Mouse (Mus musculus): ENCODE measurements around the gene Ooep.

Gene Ooep

DNA sequence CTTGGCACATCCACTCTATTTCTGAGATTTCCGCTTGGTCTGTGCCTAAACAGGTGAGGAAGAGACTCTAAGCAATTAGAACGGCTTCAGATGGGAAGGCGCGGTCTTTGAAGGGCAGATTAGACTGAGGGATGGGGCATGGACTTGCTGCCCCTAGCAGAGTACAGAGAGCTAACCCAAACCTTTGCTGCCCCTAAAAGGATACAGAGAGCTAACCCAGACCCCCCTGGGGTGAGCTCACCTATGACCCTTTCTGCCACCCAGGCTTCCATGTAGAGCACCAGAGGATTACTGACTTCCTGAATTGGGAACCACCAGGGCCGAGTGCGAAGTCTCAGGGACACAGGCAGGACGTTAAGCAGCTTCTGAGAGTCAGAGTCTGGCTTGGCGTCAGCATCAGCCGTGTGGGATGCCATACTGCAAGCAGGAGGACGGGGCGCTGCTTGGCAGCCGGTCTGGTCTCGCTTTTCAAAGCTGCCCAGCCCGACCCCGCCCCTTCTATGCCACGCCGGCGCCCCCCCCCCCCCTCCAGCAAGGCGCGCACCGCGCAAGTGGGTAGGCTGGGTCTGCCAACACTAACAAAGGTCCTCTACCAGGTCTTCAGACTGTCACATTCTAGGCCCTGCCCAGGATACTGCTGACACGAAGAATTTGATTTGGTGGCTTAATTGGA is at the start of gene Ooep:
Ooep (minus strand) TSS at position 613 of the 673 bp plus-strand sequence.
- no peak for DNase-seq (ENCODE audit: low spot score in 2 of 2)

DNA sequence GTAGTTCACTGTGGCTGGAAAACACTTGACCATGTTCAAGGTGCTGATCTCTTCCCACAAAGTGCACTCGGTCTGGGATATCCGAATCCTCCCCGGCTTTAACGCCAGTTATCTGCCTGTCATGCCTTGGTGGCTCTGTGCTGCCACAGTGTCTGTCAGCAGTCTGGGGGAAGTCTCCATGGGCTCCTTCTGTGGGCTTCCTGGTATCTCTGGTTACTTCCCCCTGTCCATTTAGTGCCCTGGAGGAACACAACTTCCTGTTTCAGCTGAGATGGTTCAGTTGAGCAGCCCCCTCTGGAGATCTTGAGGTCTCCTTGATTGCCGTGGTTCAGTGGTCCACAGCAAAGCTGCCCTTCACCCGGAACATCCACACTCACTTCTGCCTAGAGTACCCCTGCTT is 49.7 kb upstream of the Ooep start:
- DNase-seq (ENCODE audit: low spot score in 2 of 2) = no peak

DNA sequence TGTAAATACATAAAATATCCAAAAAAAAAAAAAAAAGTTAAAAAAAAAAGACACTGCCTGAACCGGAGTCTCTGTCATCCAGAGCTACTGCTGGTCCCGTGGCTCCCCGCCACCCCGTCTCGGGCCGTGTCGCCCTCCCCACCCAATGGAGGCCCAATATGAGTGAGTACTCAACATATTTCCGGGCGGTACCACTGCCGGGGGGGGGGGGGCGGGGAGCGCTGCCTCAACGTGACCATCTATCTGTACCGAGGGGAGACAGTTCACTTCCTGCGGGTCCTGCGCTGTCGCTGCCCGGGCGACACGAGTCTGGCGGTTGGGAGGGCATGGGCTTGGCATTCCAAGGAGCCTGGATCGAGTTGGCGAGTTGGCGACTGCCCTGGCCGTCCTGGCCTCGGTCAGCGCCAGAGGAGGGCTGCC is 48.8 kb upstream of the Ooep start:
- DNase-seq (ENCODE audit: low spot score in 2 of 2) = peak in 1 of 2 experiments; percentile 3

DNA sequence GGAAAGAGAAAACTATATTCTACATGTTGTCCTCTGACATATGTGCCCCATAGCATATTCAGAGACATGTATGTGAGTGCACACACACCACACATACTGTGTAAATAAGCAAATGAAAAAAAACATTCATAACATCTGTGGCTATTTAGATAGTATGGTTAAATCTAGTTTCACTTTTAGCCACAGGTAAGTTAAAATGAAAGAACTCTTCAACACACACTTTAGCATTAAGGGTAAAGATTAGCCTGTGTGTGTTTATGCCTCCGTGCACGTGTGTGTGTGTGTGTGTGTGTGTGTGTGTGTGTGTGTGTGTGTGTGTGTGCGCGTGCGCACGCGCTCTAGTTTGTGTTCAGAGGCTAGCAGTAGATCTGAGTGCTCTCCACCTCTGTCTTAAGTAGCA is 23.1 kb upstream of the Ooep start:
- no peak for DNase-seq (ENCODE audit: low spot score in 2 of 2)

DNA sequence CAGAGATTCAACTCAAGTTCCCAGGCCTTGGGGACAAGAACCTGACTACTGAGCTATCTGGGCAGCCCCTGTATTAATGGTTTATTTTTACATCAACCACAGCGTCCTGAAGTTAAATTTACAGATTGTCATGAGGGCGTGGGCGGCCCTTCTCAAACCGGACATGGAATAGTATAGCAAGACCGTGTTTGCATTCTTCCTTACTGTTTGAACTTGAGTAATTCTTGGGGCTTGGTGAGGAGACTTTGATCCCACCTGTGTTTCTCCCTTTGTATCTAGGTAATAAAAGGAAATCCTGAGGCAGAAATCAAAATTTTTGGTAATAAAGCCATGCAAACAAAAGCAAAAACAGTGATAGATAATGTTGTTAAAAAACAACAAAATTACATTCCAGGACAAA is 22.0 kb upstream of the Ooep start:
- DNase-seq (ENCODE audit: low spot score in 2 of 2) = no peak

DNA sequence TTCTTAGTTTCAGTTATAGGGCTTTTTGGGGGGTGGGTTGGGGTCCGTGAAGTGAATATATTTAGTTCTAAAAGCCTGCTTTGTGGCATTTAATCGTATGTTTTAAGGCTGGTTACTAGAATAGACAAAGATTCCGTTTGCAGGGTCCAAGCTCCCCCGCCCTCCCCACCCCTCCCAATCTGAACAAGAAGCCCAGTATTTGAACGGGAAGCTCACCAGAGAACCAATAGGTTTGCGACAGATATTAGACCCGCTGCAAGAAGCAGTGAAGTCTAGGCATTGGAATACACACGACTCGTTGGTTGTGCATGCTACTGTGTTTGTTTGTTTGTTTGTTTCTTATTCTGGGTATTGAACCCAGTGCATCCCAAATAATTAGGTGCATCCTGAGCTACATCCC is 18.0 kb upstream of the Ooep start:
- no peak for DNase-seq (ENCODE audit: low spot score in 2 of 2)

DNA sequence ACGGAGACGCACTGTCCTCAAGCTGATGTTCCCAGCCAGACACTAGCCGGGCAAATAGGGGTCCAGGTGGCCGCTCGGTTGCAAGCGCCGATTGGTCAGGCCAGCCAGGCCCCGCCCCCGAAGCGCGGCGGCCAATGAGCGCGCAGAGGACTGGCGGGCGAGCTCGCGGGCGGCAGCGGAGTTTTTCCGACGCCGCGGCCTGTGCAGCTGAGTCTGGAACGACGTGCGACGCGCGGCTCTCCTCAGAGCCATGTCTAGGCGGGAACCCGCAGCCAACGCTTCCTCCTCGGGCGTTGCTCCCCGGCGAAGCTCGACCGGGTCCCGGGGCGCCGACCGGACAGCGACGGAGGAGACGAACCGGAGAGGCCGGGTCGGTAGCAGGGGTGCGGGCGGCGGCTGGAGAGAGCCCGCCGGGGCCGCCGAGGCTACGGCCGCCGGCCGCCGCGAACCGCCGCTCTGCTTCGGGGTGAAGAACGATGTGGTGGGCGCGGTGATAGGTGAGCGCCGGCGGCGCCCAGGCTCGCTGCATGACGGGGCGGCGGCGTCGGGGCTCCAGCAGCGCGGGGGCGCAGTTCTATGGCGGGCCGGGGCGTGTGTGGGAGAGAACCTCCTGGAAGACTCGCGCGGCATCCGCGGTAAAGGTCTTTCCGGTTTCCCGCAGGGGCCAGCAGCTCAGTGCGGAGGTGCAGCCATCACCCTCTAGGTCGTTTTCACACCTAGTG is 17.3 kb upstream of the Ooep start, which contains the start of gene Ddx43:
Ddx43 (plus strand) TSS at position 148 of the 722 bp plus-strand sequence.
- peak; percentile 4 to 22 for DNase-seq (ENCODE audit: low spot score in 2 of 2)

DNA sequence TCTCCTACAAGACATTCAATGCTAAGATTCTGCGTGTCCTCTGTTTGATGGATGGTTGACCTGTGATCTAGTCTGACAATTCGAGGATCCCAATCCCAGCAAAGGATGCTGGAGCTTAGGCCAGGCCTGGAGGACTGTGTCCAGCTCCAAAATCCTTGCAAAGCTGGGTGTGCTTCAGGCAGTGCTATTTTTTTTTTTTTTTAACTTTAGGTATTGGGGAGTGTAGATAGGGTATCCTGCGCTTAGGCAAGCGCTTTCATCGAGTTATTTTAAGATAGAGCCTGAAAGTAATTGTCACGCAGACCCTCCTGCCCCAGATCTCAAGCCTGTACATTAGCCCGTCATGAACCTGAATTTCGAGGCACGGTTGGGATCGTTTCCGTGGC is 16.7 kb upstream of the Ooep start:
- no peak for DNase-seq (ENCODE audit: low spot score in 2 of 2)

DNA sequence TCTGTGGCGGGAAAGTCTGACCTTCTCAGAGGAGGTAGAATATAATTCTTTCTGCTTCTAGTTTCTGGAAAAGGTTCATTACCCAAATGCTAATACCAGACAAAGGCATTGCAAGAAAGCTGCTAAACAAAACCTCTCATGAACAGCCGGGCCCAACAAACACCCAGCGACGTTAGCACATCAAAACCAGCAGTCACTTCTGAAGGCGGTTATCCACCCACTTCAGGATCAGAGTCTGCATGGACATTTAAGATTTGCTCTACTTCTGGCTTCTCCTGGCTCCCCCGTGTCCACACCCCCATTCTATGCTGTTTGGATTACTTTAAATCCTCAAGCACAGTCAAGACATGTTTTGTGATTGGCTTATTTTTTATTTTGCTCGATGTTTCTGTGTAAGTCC is 16.1 kb upstream of the Ooep start:
- no peak for DNase-seq (ENCODE audit: low spot score in 2 of 2)

DNA sequence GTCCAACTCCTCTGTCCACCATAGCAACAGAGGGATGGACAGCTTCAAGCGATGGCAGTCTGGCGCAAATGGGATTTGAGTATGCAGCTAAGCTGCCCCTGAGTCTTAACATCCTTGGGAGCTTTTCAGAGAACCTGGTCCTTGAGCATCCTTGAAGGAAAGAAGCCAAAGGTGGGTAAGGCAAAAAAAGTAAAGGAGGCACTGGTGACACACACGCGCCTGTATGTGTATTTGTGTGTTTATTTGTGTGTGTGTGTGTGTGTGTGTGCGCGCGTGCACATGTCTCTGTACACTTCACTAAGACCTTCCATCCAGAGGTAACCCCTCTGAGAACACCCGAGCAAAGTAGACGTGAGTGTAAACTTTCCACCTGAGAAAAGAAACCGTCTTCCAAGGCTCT is 15.2 kb upstream of the Ooep start:
- no peak for DNase-seq (ENCODE audit: low spot score in 2 of 2)

DNA sequence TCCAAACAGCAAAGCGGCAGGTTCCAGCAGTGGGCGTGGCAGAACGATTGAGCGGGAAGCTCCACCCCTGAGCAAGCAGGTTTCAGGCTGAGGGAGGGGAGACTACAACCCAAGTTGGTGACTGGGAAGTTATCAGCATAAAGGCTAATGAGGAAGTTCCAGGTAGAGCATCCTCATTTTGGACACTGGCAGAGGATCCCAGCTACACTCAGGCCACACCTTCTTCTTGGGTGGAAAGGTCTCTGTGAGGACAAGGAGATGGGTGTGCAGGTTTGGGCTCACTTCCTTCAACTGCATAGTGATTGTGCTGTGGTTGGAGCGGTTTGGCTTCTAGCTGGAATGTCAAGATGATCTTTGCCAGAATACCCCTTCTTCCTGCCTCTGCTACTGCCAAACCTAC is 11.5 kb upstream of the Ooep start:
- DNase-seq (ENCODE audit: low spot score in 2 of 2) = no peak

DNA sequence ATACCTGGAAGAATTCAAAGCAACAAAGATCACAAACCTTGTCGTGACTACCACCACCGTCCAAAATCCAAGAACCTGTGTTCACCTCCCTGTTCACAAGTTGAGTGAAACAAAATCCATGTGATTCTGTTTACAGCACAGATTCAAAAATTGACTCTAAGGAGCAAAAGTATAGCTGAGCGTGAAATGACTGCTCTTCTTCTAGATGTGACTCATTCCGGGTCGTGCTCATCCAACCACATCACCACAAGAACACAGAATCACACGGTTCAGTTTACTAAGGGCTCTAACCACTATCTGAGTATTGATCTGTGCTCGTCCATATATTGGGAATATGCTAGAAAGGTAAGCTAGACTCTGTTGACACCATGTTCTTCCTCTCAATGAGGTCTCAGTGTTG is 8.4 kb upstream of the Ooep start:
- DNase-seq (ENCODE audit: low spot score in 2 of 2) = no peak

DNA sequence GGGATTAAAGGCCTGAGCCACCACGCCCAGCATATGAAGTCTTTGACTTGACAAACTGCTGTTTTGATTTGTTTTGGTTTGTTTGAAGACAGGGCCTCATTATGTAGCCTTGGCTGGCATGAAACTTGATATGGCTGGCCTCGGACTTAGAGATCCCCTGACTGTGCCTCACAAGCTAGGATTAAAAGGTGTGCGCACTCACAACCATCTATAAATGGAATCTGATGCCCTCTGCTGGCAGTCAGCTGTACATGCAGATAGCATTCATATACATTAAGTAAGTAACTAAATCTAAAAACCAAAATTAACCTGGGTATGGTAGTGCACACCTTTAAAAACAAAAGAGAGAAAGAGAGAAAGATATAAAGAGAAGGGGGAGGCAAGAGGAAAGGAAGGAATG is 7.4 kb upstream of the Ooep start:
- DNase-seq (ENCODE audit: low spot score in 2 of 2) = peak in 1 of 2 experiments; percentile 5

DNA sequence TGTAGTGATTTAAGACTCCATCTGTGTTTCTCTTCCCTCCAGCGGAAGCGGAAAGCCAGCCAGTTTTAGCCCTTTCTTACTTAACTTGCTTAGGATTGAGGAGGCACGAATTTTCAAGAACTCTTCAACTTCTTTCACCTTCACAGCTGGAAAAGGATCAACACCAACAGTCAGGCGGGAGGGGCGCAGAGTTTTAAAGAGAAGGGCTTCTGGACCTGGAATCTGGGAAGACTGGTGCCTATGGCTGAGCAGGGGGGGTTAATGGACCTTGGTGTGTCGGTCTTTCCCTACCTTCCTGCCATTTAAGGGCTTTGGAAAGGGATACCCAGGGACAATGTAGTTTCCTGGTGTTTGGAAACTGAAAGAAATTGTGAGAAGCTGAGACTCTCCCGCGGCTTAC is 979 bp downstream of the Ooep start:
- DNase-seq (ENCODE audit: low spot score in 2 of 2) = no peak

DNA sequence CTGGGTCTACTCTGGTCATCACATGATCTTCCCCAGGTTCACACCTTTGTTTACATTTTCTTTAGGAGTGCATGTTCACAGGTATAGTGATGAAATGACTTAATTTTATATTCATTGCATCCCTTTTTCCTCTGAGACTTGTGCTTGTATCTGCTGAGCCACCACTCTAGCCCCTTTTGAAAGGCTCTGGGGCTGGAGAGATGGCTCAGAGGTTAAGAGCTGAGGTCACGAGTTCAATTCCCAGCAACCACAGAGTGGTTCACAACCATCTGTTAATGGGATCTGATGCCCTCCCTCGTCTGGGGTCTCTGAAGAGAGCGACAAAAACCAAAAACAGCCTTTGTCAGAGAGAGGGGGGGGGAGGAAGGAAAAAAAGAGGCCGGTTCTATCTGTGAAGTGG is 3.0 kb downstream of the Ooep start:
- no peak for DNase-seq (ENCODE audit: low spot score in 2 of 2)

DNA sequence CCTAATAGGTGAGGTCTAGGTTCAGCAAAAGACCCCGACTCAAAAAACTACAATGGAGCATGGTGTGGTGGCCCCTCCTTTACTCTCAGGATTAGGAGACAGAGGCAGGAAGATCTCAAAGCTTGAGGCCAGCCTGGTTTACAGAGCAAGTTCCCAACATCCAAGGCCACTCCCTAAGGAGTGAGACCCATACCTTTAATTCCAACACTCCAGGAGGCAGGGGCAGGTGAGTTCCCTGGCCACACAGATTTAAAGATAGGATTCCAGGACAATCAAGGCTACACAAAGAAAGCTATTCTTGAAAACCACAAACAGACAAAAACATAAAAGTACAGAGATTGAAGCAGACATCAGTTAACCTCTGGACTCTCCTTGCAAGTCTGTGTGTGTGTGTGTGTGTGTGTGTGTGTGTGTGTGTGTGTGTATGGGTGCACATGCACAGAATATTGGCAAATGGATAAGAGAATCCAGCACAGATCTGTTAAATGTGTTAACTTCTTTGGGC is 3.6 kb downstream of the Ooep start:
- no peak for DNase-seq (ENCODE audit: low spot score in 2 of 2)

DNA sequence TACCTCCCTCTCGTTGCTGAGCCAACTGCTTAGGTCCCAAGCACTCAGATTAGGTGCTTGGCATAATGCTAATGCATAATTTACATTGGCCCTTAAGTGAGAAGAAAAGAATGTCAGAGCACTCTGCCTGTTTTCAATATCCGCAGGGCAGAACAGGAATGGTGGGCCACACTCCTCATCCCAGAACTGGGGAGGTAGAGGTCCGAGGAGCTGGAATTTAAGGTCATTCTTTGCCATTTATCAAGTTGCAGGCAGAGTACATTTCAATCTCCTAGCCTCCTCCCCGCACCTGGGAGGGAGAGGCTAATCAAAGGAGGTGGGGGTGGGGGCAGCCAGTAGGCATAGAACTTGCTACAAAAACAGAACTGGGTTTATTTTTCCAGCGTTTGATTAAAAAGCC is 4.1 kb downstream of the Ooep start:
- no peak for DNase-seq (ENCODE audit: low spot score in 2 of 2)

DNA sequence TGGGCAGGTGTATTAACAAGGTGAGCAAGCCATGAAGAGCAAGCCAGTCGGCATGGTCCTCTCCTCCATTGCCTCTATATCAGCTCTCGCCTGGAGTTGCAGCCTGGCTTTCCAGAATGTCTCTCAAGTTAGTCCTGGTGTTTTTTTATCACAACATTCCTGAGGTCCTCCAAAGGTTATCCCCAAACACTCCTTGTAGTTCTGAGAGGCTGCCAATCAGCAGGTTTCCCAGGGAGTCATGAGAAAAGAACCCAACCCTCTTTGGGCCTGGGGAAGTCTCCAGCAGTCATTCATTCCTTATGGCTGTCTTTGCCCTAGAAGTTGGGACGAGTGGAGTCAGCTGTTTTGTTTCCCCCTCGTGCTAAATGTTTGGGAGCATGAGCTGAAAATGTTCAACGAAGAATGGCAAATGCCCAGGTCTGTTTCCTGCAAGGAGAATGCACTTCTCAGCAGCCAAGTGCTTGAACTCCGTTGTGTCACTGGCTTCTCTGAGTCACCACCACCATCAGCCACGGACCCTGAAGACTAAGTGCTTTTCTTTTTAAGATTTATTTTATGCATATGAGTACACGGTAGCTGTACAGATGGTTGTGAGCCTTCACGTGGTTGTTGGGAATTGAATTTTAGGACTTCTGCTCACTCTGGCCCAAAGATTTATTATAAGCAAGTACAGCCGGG is 5.6 kb downstream of the Ooep start:
- no peak for DNase-seq (ENCODE audit: low spot score in 2 of 2)

DNA sequence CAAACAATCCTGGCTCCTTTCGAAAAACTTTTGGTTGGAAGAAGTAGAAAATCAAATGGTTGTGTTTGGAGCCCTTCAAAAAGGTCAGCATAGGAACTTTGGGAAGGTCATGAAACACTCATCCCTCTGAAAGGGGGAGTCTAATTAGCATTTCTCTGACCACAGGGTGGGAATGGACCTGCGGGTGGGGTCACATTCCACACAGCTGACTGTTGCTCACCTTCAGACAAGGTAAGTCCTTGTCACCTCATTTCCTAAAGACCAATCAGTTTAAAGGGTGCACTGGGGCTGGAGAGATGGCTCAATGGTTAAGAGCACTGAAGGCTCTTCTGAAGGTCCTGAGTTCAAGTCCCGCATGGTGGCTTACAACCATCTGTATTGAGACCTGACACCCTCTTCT is 7.1 kb downstream of the Ooep start:
- DNase-seq (ENCODE audit: low spot score in 2 of 2) = no peak

DNA sequence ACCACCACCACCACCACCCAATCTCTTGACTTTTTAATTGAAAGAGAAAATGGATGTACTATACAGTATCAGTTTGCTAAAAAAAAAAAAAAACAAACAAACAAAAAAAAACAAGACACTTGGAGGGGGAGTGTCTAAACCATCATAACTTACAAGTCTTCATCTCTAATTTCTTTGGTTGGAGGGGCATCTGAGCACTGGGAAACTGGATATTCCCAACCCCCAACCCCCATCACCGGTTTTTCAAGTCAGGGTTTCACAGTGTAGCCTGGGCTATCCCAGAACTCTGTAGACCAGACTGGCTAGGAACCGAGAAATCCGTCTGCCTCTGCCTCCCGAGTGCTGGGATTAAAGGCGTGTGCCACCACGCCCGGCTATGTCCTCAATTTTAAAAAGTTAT is 8.7 kb downstream of the Ooep start:
- no peak for DNase-seq (ENCODE audit: low spot score in 2 of 2)

DNA sequence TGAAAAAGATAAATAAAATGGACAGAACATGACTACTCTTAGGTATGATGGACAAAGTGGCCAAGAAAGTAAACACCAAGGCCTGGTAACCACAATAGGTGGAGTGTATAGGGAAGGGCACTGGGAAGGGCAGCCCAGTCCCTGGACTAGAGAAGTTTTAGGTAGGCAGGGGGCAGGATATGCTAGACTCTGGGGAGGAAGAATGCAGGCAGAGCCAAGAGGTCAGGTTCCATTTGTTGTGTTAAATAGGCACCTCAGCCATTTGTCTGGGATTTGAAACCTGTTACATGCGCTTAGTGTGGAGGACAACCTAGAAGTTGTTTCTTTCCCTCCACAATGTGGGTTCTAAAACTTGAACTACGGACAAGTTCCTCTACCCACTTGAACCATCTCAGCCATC is 9.2 kb downstream of the Ooep start:
- DNase-seq (ENCODE audit: low spot score in 2 of 2) = no peak

DNA sequence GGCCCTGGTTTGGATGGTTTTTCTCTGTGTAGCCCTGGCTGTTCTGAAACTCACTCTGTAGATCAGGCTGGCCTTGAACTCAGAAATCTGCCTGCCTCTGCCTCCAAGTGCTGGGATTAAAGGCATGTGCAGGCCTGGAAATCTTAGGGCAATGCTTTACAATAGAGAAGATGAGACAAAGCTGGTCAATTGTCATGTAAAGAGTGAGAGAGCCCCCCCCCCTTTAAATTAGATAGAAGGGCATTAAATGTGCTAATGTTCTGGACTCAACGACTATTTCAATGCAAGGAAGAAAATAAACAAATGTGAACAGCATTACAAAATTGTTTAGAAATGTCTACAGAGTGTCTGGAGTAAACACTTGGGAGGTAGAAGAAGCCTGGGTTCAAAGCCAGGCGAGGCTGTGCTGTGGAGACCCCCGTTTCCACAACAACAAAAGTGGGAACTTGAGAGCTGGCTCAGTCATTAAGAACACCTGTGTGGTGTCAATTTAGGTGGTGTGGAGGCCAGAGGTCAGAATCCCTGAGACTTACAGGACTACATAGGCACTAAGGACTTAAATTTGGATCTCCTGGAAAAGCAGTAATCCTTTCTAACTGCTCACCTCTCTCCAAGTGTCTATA is 9.7 kb downstream of the Ooep start:
- no peak for DNase-seq (ENCODE audit: low spot score in 2 of 2)

Data from thymus, postnatal 10 days (tissue).